Mouse (Mus musculus): ENCODE measurements around the gene Gas7.

The Gas7 gene

GRCm38 (mm10) chr11:67570947-67571346, 115.7 kb downstream of the Gas7 start:
- no peak for DNase-seq (ENCODE audit: low spot score in 2 of 2)

- DNase-seq (ENCODE audit: low spot score in 2 of 2), result no peak
Measured at GRCm38 (mm10) chr11:67574344-67574743, 119.1 kb downstream of the Gas7 start.

- DNase-seq (ENCODE audit: low spot score in 2 of 2), result no peak
Measured at GRCm38 (mm10) chr11:67577472-67577871, 122.2 kb downstream of the Gas7 start.

GRCm38 (mm10) chr11:67577994-67578393, 122.8 kb downstream of the Gas7 start:
- no peak for DNase-seq (ENCODE audit: low spot score in 2 of 2)

- no peak for DNase-seq (ENCODE audit: low spot score in 2 of 2)
Measured at GRCm38 (mm10) chr11:67579136-67579535, 123.9 kb downstream of the Gas7 start.

GRCm38 (mm10) chr11:67581549-67581948, 126.3 kb downstream of the Gas7 start:
- no peak for DNase-seq (ENCODE audit: low spot score in 2 of 2)

- DNase-seq (ENCODE audit: low spot score in 2 of 2), result no peak
Measured at GRCm38 (mm10) chr11:67582570-67582969, 127.3 kb downstream of the Gas7 start.

GRCm38 (mm10) chr11:67585016-67585415, 129.8 kb downstream of the Gas7 start:
- no peak for DNase-seq (ENCODE audit: low spot score in 2 of 2)

GRCm38 (mm10) chr11:67585629-67586028, 130.4 kb downstream of the Gas7 start:
- DNase-seq (ENCODE audit: low spot score in 2 of 2), result no peak

GRCm38 (mm10) chr11:67586231-67586994, 131.2 kb downstream of the Gas7 start:
- DNase-seq (ENCODE audit: low spot score in 2 of 2), result no peak

GRCm38 (mm10) chr11:67588196-67588827, 133.1 kb downstream of the Gas7 start:
- DNase-seq (ENCODE audit: low spot score in 2 of 2), result no peak

GRCm38 (mm10) chr11:67588828-67589314, 133.6 kb downstream of the Gas7 start:
- DNase-seq (ENCODE audit: low spot score in 2 of 2), result no peak

- DNase-seq (ENCODE audit: low spot score in 2 of 2), result no peak
Measured at GRCm38 (mm10) chr11:67596233-67596632, 141.0 kb downstream of the Gas7 start.

- no peak for DNase-seq (ENCODE audit: low spot score in 2 of 2)
Measured at GRCm38 (mm10) chr11:67596856-67597255, 141.6 kb downstream of the Gas7 start.

- no peak for DNase-seq (ENCODE audit: low spot score in 2 of 2)
Measured at GRCm38 (mm10) chr11:67597388-67597787, 142.2 kb downstream of the Gas7 start.

GRCm38 (mm10) chr11:67599141-67599540, 143.9 kb downstream of the Gas7 start:
- no peak for DNase-seq (ENCODE audit: low spot score in 2 of 2)

GRCm38 (mm10) chr11:67600710-67601430, 145.6 kb downstream of the Gas7 start:
- no peak for DNase-seq (ENCODE audit: low spot score in 2 of 2)

- no peak for DNase-seq (ENCODE audit: low spot score in 2 of 2)
Measured at GRCm38 (mm10) chr11:67602711-67603369, 147.6 kb downstream of the Gas7 start.

GRCm38 (mm10) chr11:67604481-67604880, 149.2 kb downstream of the Gas7 start:
- DNase-seq (ENCODE audit: low spot score in 2 of 2), result no peak

GRCm38 (mm10) chr11:67608114-67608683, 153.0 kb downstream of the Gas7 start:
- DNase-seq (ENCODE audit: low spot score in 2 of 2), result peak in 1 of 2 experiments; percentile 5

- DNase-seq (ENCODE audit: low spot score in 2 of 2), result no peak
Measured at GRCm38 (mm10) chr11:67612158-67612839, 157.1 kb downstream of the Gas7 start.

Data from thymus, postnatal 10 days (tissue).